Comparison of ENCODE assay signal across 18 mouse cellular contexts in the genomic region with DNA sequence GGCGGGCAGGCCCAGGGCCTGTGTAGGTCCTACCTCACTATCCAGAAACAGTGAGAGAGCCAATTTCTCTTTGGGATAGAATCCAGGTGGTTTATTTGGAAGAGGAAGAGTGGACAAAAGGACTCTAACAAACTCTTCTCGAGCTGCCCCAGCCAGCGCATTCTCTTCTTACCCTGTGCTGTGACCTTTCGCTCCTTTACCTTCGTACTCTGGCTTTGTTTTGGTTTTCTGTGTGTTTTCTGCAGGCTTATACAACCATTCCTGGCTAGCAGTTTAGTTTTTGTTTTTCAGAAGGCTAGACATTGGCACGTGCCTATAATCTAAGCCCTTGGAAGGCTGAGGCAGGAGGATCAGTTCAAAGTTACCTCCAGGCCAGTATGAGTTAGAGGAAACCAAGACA. TPM values are rescaled to one million over a fixed set of nuclear protein-coding genes. Genes with fewer than 3 reads are reported as not detected.
"Had no signal": no experiment of that assay in that cellular context is flagged by ENCODE, and none has a peak within 500 bp of the region (broad histone marks: within the 10 kb centered on the region; RNA-seq: fewer than 3 reads in every experiment).

No protein-coding gene starts in this region.

- H3K4me3 ChIP-seq: hindbrain, embryonic 15.5 days; layer of hippocampus, adult 2 months; limb, embryonic 10.5 days; limb, embryonic 13.5 days; liver, embryonic 15.5 days had no signal

- H3K4me1 ChIP-seq: hindbrain, embryonic 15.5 days; limb, embryonic 10.5 days; limb, embryonic 13.5 days; liver, embryonic 15.5 days had no signal

- DNase-seq: layer of hippocampus, adult 9-11 months; liver; lung, adult 2 months; lung, postnatal 14 days; lung, postnatal 4 days; midbrain, embryonic 14.5 days; thymus, adult 2 months; thymus, postnatal 14 days; thymus, postnatal 4 days had no signal

- H3K4me2 ChIP-seq: hindbrain, embryonic 15.5 days; limb, embryonic 13.5 days; liver, embryonic 15.5 days; midbrain, embryonic 11.5 days had no signal

- H3K9ac ChIP-seq: hindbrain, embryonic 15.5 days; limb, embryonic 13.5 days; liver, embryonic 15.5 days had no signal

- H3K9me3 ChIP-seq: hindbrain, embryonic 15.5 days; limb, embryonic 10.5 days; limb, embryonic 13.5 days; liver, embryonic 15.5 days had no signal

- H3K27me3 ChIP-seq: hindbrain, embryonic 15.5 days; limb, embryonic 13.5 days had no signal

- ATAC-seq: intestine, postnatal 0 days had no signal

- H3K27ac ChIP-seq: hindbrain, embryonic 15.5 days; layer of hippocampus, adult 2 months; limb, embryonic 10.5 days; limb, embryonic 13.5 days; liver, embryonic 15.5 days; stomach, postnatal 0 days had no signal

- H3K36me3 ChIP-seq: hindbrain, embryonic 15.5 days; limb, embryonic 10.5 days; limb, embryonic 13.5 days; liver, embryonic 15.5 days had no signal

RNA-seq across cellular contexts. Expression of gene 1700030J22Rik, which starts 9.2 kb away (rescaled TPM):
- total RNA-seq: megakaryocyte progenitor cell, adult 5-6 weeks had no signal
